Mouse (Mus musculus) thymus, adult 18-20 months (tissue): ENCODE data around the gene Ppip5k2.
"Not testable (repeated sequence)": the region's sequence is repeated elsewhere in the genome, so short reads cannot be mapped to it uniquely, and the experiment has no call there.

Experiments used
- DNase-seq, 2 experiments: peaks; one replicate each; pipeline ENCODE4 v3.0.0; 2022; ENCODE audit warnings: mixed read lengths in 2 of 2

Ppip5k2 gene

GRCm38 (mm10) chr1:97769904-97770753 is at the start of gene Ppip5k2, which contains the start of gene Gin1:
Ppip5k2 (minus strand) TSS chr1:97770411.
Gin1 (plus strand) TSS chr1:97770172.
- peak; percentile 89 to 90 for DNase-seq

GRCm38 (mm10) chr1:97809255-97809912 is 39.2 kb upstream of the Ppip5k2 start:
- DNase-seq = no peak

- DNase-seq = no peak
Observed at GRCm38 (mm10) chr1:97804520-97804919, 34.3 kb upstream of the Ppip5k2 start.

GRCm38 (mm10) chr1:97802207-97802902 is 32.1 kb upstream of the Ppip5k2 start:
- DNase-seq = no peak

- no peak for DNase-seq
Observed at GRCm38 (mm10) chr1:97795936-97796335, 25.7 kb upstream of the Ppip5k2 start.

GRCm38 (mm10) chr1:97794110-97794509 is 23.9 kb upstream of the Ppip5k2 start:
- DNase-seq = no peak

GRCm38 (mm10) chr1:97788490-97788889 is 18.3 kb upstream of the Ppip5k2 start:
- DNase-seq = no peak

- DNase-seq = no peak
Observed at GRCm38 (mm10) chr1:97787674-97788073, 17.5 kb upstream of the Ppip5k2 start.

GRCm38 (mm10) chr1:97785685-97786393 is 15.6 kb upstream of the Ppip5k2 start:
- DNase-seq = no peak

GRCm38 (mm10) chr1:97784928-97785327 is 14.7 kb upstream of the Ppip5k2 start:
- no peak for DNase-seq

GRCm38 (mm10) chr1:97781674-97782073 is 11.5 kb upstream of the Ppip5k2 start:
- no peak for DNase-seq

GRCm38 (mm10) chr1:97773973-97774372 is 3.8 kb upstream of the Ppip5k2 start:
- DNase-seq = no peak

- DNase-seq = no peak
Observed at GRCm38 (mm10) chr1:97773362-97773761, 3.2 kb upstream of the Ppip5k2 start.

- no peak for DNase-seq
Observed at GRCm38 (mm10) chr1:97771727-97772126, 1.5 kb upstream of the Ppip5k2 start.

- DNase-seq = no peak
Observed at GRCm38 (mm10) chr1:97771118-97771517, 907 bp upstream of the Ppip5k2 start.

- DNase-seq = peak; percentile 11 to 34
Observed at GRCm38 (mm10) chr1:97769294-97769903, 812 bp downstream of the Ppip5k2 start.

- DNase-seq = no peak
Observed at GRCm38 (mm10) chr1:97768906-97769293, 1.3 kb downstream of the Ppip5k2 start.

GRCm38 (mm10) chr1:97768089-97768488 is 2.1 kb downstream of the Ppip5k2 start:
- no peak for DNase-seq

GRCm38 (mm10) chr1:97765712-97766111 is 4.5 kb downstream of the Ppip5k2 start:
- not testable (repeated sequence) for DNase-seq

- no peak for DNase-seq
Observed at GRCm38 (mm10) chr1:97761477-97761876, 8.7 kb downstream of the Ppip5k2 start.

GRCm38 (mm10) chr1:97760598-97760997 is 9.6 kb downstream of the Ppip5k2 start:
- no peak for DNase-seq

GRCm38 (mm10) chr1:97759841-97760240 is 10.4 kb downstream of the Ppip5k2 start:
- no peak for DNase-seq
